Mouse (Mus musculus): ENCODE data around the gene Gm21119.
"Not testable (repeated sequence)": the region's sequence is repeated elsewhere in the genome, so short reads cannot be mapped to it uniquely, and the experiment has no call there.

- not testable (repeated sequence) for TF ChIP-seq POLR2A (IDR thresholded peaks at IDR 0.05; ENCODE audit: low read depth, low read length); CTCF (IDR thresholded peaks at IDR 0.05; ENCODE audit: extremely low read depth, insufficient read length, insufficient replicate concordance, low read depth, low read length)
These were observed 31.9 kb upstream of the Gm21119 start for GRCm38 (mm10) chr8:20582772-20583171.
